In genomic region chr7:44343459-44344015, GRCm38 (mm10) we compare ENCODE assay signal across 14 mouse cellular contexts. TPM values are rescaled to one million over a fixed set of nuclear protein-coding genes. Genes with fewer than 3 reads are reported as not detected.
DNase-seq lines count a peak whose midpoint lies in the region; ATAC-seq and TF ChIP-seq lines count a peak whose summit lies in the region.
"Had no signal": no experiment of that assay in that cellular context is flagged by ENCODE, and none has a peak within 500 bp of the region (broad histone marks: within the 10 kb centered on the region; RNA-seq: fewer than 3 reads in every experiment).

No protein-coding gene starts in this region.

- no peak overlapping the region for H3K4me3 ChIP-seq in hindbrain, embryonic 10.5 days
- no peak overlapping the region for H3K4me3 ChIP-seq in hindbrain, embryonic 16.5 days (ENCODE audit: low read length)
- H3K4me3 ChIP-seq in lung, postnatal 0 days (ENCODE audit: low read depth, low read length): no peak overlapping the region
- no peak overlapping the region for H3K4me3 ChIP-seq in lung, adult 2 months (replicated peaks; ENCODE audit: extremely low read depth, low read depth, low read length)
- H3K4me3 ChIP-seq in intestine, embryonic 16.5 days (ENCODE audit: low read length): no peak overlapping the region
- no peak overlapping the region for H3K4me3 ChIP-seq in forebrain, embryonic 13.5 days
- H3K4me3 ChIP-seq: forebrain, embryonic 15.5 days; liver, embryonic 15.5 days had no signal

- DNase-seq in adrenal gland, postnatal 10 days: peak; percentile 60
- no peak for DNase-seq in adrenal gland, postnatal 4 days (ENCODE audit: low spot score in 2 of 2)
- peak; percentile 7 for DNase-seq in hindbrain, embryonic 10.5 days (ENCODE audit: low spot score)
- DNase-seq in lung, postnatal 0 days (ENCODE audit: low spot score): no peak
- DNase-seq in lung, adult 2 months: no peak
- DNase-seq: cerebellum, adult 11 months; gastrocnemius, postnatal 36 days had no signal

- no peak overlapping the region for H3K9ac ChIP-seq in hindbrain, embryonic 16.5 days (ENCODE audit: low read depth, low read length)
- no peak overlapping the region for H3K9ac ChIP-seq in lung, postnatal 0 days (replicated peaks; ENCODE audit: low read depth)
- H3K9ac ChIP-seq in intestine, embryonic 16.5 days (ENCODE audit: low read depth, low read length): 0 out of 2 replicates have a peak overlapping the region, but pooled peaks have one; percentile 10
- H3K9ac ChIP-seq in forebrain, embryonic 13.5 days: no peak overlapping the region
- H3K9ac ChIP-seq: forebrain, embryonic 15.5 days; liver, embryonic 15.5 days had no signal

- no peaks in the 10 kb centered on the region for H3K9me3 ChIP-seq in hindbrain, embryonic 10.5 days
- H3K9me3 ChIP-seq in hindbrain, embryonic 16.5 days (ENCODE audit: control insufficient read depth, low read length): no peaks in the 10 kb centered on the region
- H3K9me3 ChIP-seq in lung, postnatal 0 days (ENCODE audit: low read length): no peaks in the 10 kb centered on the region
- H3K9me3 ChIP-seq in intestine, embryonic 16.5 days (ENCODE audit: control insufficient read depth, low read length): no peaks in the 10 kb centered on the region
- no peaks in the 10 kb centered on the region for H3K9me3 ChIP-seq in forebrain, embryonic 13.5 days (replicated peaks)
- H3K9me3 ChIP-seq: forebrain, embryonic 15.5 days; liver, embryonic 15.5 days had no signal

- peaks cover 8% of the 10 kb centered on the region for H3K4me1 ChIP-seq in hindbrain, embryonic 10.5 days (replicated peaks)
- no peaks in the 10 kb centered on the region for H3K4me1 ChIP-seq in hindbrain, embryonic 16.5 days (ENCODE audit: control insufficient read depth, insufficient read depth, low read depth, low read length)
- no peaks in the 10 kb centered on the region for H3K4me1 ChIP-seq in lung, postnatal 0 days (ENCODE audit: insufficient read depth, low read depth, low read length)
- no peaks in the 10 kb centered on the region for H3K4me1 ChIP-seq in lung, adult 2 months (ENCODE audit: control insufficient read depth, insufficient read depth, low read length)
- H3K4me1 ChIP-seq in intestine, embryonic 16.5 days (ENCODE audit: control insufficient read depth, insufficient read depth, low read length): no peaks in the 10 kb centered on the region
- H3K4me1 ChIP-seq in forebrain, embryonic 13.5 days: no peaks in the 10 kb centered on the region
- H3K4me1 ChIP-seq: forebrain, embryonic 15.5 days; liver, embryonic 15.5 days had no signal

- no peak for TF ChIP-seq EP300 in lung, postnatal 0 days (IDR thresholded peaks at IDR 0.05)

- no peak for TF ChIP-seq POLR2A in lung, adult 2 months (IDR thresholded peaks at IDR 0.05; ENCODE audit: borderline replicate concordance, extremely low read depth, low read depth, low read length)

- no peak overlapping the region for H3K4me2 ChIP-seq in hindbrain, embryonic 16.5 days (ENCODE audit: low read length)
- no peak overlapping the region for H3K4me2 ChIP-seq in lung, postnatal 0 days (replicated peaks; ENCODE audit: low read depth, low read length)
- no peak overlapping the region for H3K4me2 ChIP-seq in intestine, embryonic 16.5 days (ENCODE audit: low read depth, low read length)
- H3K4me2 ChIP-seq in forebrain, embryonic 13.5 days: no peak overlapping the region
- H3K4me2 ChIP-seq: forebrain, embryonic 15.5 days; liver, embryonic 15.5 days had no signal

- no peak for TF ChIP-seq CTCF in lung, postnatal 0 days (IDR thresholded peaks at IDR 0.05)
- TF ChIP-seq CTCF in lung, adult 2 months (IDR thresholded peaks at IDR 0.05; ENCODE audit: insufficient read depth, low read length): no peak

- no peak for ATAC-seq in hindbrain, embryonic 16.5 days
- peak; percentile 17; the same call in 1 of the 2 replicates for ATAC-seq in lung, postnatal 0 days
- ATAC-seq in intestine, embryonic 16.5 days: peak; percentile 40; the same call in 1 of the 2 replicates
- ATAC-seq in forebrain, embryonic 13.5 days: no peak
- ATAC-seq: forebrain, embryonic 15.5 days had no signal

- WGBS in hindbrain, embryonic 10.5 days: 24% methylated on average over 11 of the region's 11 CpGs
- WGBS in hindbrain, embryonic 16.5 days: 30% methylated on average over 11 of the region's 11 CpGs
- 16% methylated on average over 9 of the region's 11 CpGs for WGBS in lung, postnatal 0 days
- WGBS in lung, adult 2 months: 21% methylated on average over 11 of the region's 11 CpGs
- whole genome bisulfite sequencing in intestine, embryonic 16.5 days: 22% methylated on average over 11 of the region's 11 CpGs
- 31% methylated on average over 11 of the region's 11 CpGs for WGBS in forebrain, embryonic 13.5 days

- H3K27ac ChIP-seq in hindbrain, embryonic 10.5 days: 0 out of 2 replicates have a peak overlapping the region, but pooled peaks have one; percentile 0
- no peak overlapping the region for H3K27ac ChIP-seq in hindbrain, embryonic 16.5 days (ENCODE audit: low read depth, low read length)
- no peak overlapping the region for H3K27ac ChIP-seq in lung, postnatal 0 days (ENCODE audit: low read length)
- no peak overlapping the region for H3K27ac ChIP-seq in intestine, embryonic 16.5 days (ENCODE audit: low read length)
- H3K27ac ChIP-seq in forebrain, embryonic 13.5 days: no peak overlapping the region
- H3K27ac ChIP-seq: forebrain, embryonic 15.5 days; liver, embryonic 15.5 days had no signal

- peaks cover 7% of the 10 kb centered on the region; the same call in 1 of the 2 replicates for H3K36me3 ChIP-seq in hindbrain, embryonic 10.5 days
- peaks cover 27% of the 10 kb centered on the region for H3K36me3 ChIP-seq in hindbrain, embryonic 16.5 days (ENCODE audit: control insufficient read depth, insufficient read depth, low read length)
- H3K36me3 ChIP-seq in lung, postnatal 0 days (ENCODE audit: insufficient read depth, low read length): no peaks in the 10 kb centered on the region
- no peaks in the 10 kb centered on the region for H3K36me3 ChIP-seq in intestine, embryonic 16.5 days (ENCODE audit: control insufficient read depth, insufficient read depth, low read length)
- H3K36me3 ChIP-seq in forebrain, embryonic 13.5 days (ENCODE audit: poor library complexity, severe bottlenecking): peaks cover 51% of the 10 kb centered on the region
- H3K36me3 ChIP-seq: liver, embryonic 15.5 days had no signal

- H3K27me3 ChIP-seq in hindbrain, embryonic 10.5 days (ENCODE audit: insufficient read depth, poor library complexity, severe bottlenecking): peaks cover 79% of the 10 kb centered on the region
- no peaks in the 10 kb centered on the region for H3K27me3 ChIP-seq in hindbrain, embryonic 16.5 days (replicated peaks; ENCODE audit: control insufficient read depth, insufficient read depth, low read length)
- H3K27me3 ChIP-seq in lung, postnatal 0 days (replicated peaks; ENCODE audit: insufficient read depth, low read length): no peaks in the 10 kb centered on the region
- H3K27me3 ChIP-seq in intestine, embryonic 16.5 days (replicated peaks; ENCODE audit: control insufficient read depth, insufficient read depth, low read length): 0 out of 2 replicates have a peak, but pooled peaks cover 6% of the 10 kb centered on the region
- peaks cover 21% of the 10 kb centered on the region for H3K27me3 ChIP-seq in forebrain, embryonic 13.5 days

RNA-seq across cellular contexts. Expression of gene Shank1, which starts 33.5 kb away (rescaled TPM):
- total RNA-seq in adrenal gland, postnatal 10 days (2021): 1 to 10 TPM; 4.3 to 6.3 TPM
- total RNA-seq in adrenal gland, postnatal 4 days (2021): 10 to 100 TPM; 12.0 to 16.9 TPM
- 1.2 and 4.6 TPM in 2 replicates for polyA plus RNA-seq in hindbrain, embryonic 10.5 days (2016; fragmentation: Nextera tagmentation; extraction: Ambion mirVana)
- polyA plus RNA-seq in hindbrain, embryonic 16.5 days (2015; fragmentation: Nextera tagmentation; extraction: Ambion mirVana): 33.1 and 33.6 TPM in 2 replicates
- 0.23 and 0.27 TPM in 2 replicates for polyA plus RNA-seq in lung, postnatal 0 days (2015; fragmentation: Nextera tagmentation; extraction: Ambion mirVana)
- 0.44 and 0.65 TPM in 2 replicates for polyA plus RNA-seq in lung, adult 2 months (2012; rRNA removed)
- polyA plus RNA-seq in intestine, embryonic 16.5 days (2015; fragmentation: Nextera tagmentation; extraction: Ambion mirVana): 1.2 and 1.5 TPM in 2 replicates
- 13.2 and 15.1 TPM in 2 replicates for polyA plus RNA-seq in forebrain, embryonic 13.5 days (2015; fragmentation: Nextera tagmentation; extraction: Ambion mirVana)

RNA-seq across cellular contexts. Expression of gene Clec11a, which starts 36.8 kb away (rescaled TPM):
- 1 to 10 TPM; 4.2 to 5.4 TPM for total RNA-seq in adrenal gland, postnatal 10 days (2021)
- total RNA-seq in adrenal gland, postnatal 4 days (2021): 1 to 10 TPM; 6.0 to 7.1 TPM
- 1.8 and 2.1 TPM in 2 replicates for polyA plus RNA-seq in hindbrain, embryonic 10.5 days (2016; fragmentation: Nextera tagmentation; extraction: Ambion mirVana)
- 3.5 and 3.6 TPM in 2 replicates for polyA plus RNA-seq in hindbrain, embryonic 16.5 days (2015; fragmentation: Nextera tagmentation; extraction: Ambion mirVana)
- polyA plus RNA-seq in lung, postnatal 0 days (2015; fragmentation: Nextera tagmentation; extraction: Ambion mirVana): 2.1 and 2.5 TPM in 2 replicates
- polyA plus RNA-seq in lung, adult 2 months (2012; rRNA removed): 9.4 and 11.5 TPM in 2 replicates
- polyA plus RNA-seq in intestine, embryonic 16.5 days (2015; fragmentation: Nextera tagmentation; extraction: Ambion mirVana): 6.7 and 7.1 TPM in 2 replicates
- 3.0 and 3.4 TPM in 2 replicates for polyA plus RNA-seq in forebrain, embryonic 13.5 days (2015; fragmentation: Nextera tagmentation; extraction: Ambion mirVana)

RNA-seq across cellular contexts. Expression of gene Syt3, which starts 40.4 kb away (rescaled TPM):
- total RNA-seq in adrenal gland, postnatal 10 days (2021): 1 to 10 TPM; 2.5 to 4.2 TPM
- total RNA-seq in adrenal gland, postnatal 4 days (2021): 1 to 10 TPM; 3.6 to 4.4 TPM
- polyA plus RNA-seq in hindbrain, embryonic 10.5 days (2016; fragmentation: Nextera tagmentation; extraction: Ambion mirVana): 2.7 and 3.0 TPM in 2 replicates
- polyA plus RNA-seq in hindbrain, embryonic 16.5 days (2015; fragmentation: Nextera tagmentation; extraction: Ambion mirVana): 74.8 and 75.6 TPM in 2 replicates
- polyA plus RNA-seq in lung, postnatal 0 days (2015; fragmentation: Nextera tagmentation; extraction: Ambion mirVana): 0.85 and 1.4 TPM in 2 replicates
- 2.8 and 3.1 TPM in 2 replicates for polyA plus RNA-seq in lung, adult 2 months (2012; rRNA removed)
- 0.82 and 1.2 TPM in 2 replicates for polyA plus RNA-seq in intestine, embryonic 16.5 days (2015; fragmentation: Nextera tagmentation; extraction: Ambion mirVana)
- 10.1 and 10.6 TPM in 2 replicates for polyA plus RNA-seq in forebrain, embryonic 13.5 days (2015; fragmentation: Nextera tagmentation; extraction: Ambion mirVana)
- total RNA-seq: monocyte, adult 5-6 weeks had no signal
- polyA plus RNA-seq: inflammation-experienced regulatory T-cells, adult 6 months; liver, embryonic 15.5 days had no signal

RNA-seq across cellular contexts. Expression of gene 1700008O03Rik, which starts 42.1 kb away (rescaled TPM):
- 1 to 10 TPM in 1 of 2 experiments, under 1 TPM in 1; 0.57 to 1.4 TPM for total RNA-seq in adrenal gland, postnatal 10 days (2021)
- total RNA-seq in adrenal gland, postnatal 4 days (2021): 1 to 10 TPM; 1.0 to 2.0 TPM
- 2.1 and 2.7 TPM in 2 replicates for polyA plus RNA-seq in hindbrain, embryonic 10.5 days (2016; fragmentation: Nextera tagmentation; extraction: Ambion mirVana)
- polyA plus RNA-seq in hindbrain, embryonic 16.5 days (2015; fragmentation: Nextera tagmentation; extraction: Ambion mirVana): 3.6 and 3.8 TPM in 2 replicates
- 0.87 and 1.2 TPM in 2 replicates for polyA plus RNA-seq in lung, postnatal 0 days (2015; fragmentation: Nextera tagmentation; extraction: Ambion mirVana)
- polyA plus RNA-seq in lung, adult 2 months (2012; rRNA removed): 0.98 and 1.2 TPM in 2 replicates
- polyA plus RNA-seq in intestine, embryonic 16.5 days (2015; fragmentation: Nextera tagmentation; extraction: Ambion mirVana): 0.66 and 0.88 TPM in 2 replicates
- polyA plus RNA-seq in forebrain, embryonic 13.5 days (2015; fragmentation: Nextera tagmentation; extraction: Ambion mirVana): 0.59 and 1.1 TPM in 2 replicates
- total RNA-seq: gastrocnemius, postnatal 36 days; monocyte, adult 5-6 weeks had no signal
- polyA plus RNA-seq: inflammation-experienced regulatory T-cells, adult 6 months had no signal

Comparison
In these comparisons a context has a peak if more than half of its experiments do, and no peak if none do; other contexts are left out.
1. DNase-seq: peak in adrenal gland, postnatal 10 days (single experiment) and hindbrain, embryonic 10.5 days (single experiment); none in adrenal gland, postnatal 4 days (0 of 2), lung, postnatal 0 days (single experiment) and lung, adult 2 months (single experiment).
2. ATAC-seq: peak in lung, postnatal 0 days (single experiment) and intestine, embryonic 16.5 days (single experiment); none in hindbrain, embryonic 16.5 days (single experiment) and forebrain, embryonic 13.5 days (single experiment).